In the genomic region with DNA sequence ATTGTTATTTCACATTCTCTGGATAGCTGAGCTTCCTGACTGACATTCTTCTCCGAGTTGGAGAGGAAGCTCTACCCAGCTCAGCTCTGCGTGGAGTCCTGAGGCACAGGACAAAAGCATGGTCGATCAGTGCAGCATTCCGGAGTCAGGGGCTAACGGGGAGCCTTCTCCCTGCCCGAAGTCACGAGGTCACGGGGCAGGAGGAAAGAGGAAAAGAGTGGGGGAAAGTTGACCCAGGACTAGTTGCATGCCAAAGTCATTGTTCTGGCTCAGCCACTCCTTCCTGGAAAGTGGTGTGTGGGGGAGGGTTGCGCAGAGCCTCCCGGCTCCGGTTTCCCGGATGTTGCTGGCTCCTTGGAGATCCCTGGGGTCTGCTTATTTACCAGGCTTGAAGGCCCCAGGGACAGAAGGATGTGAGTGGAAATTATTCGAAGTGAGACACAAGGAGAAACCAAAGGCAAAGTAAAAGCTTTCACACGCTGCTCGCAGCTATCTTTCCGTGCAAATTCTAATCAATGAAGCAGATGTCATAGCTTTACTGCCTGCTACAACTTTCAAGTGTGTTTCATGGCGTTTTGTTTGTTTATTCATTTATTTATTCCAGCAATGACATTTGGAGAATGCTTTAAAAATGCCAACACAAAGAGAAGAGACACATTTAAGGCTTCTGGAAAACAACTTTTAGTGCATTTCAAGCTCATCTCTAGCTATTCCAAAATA, we compare ENCODE assay signal across 8 mouse cellular contexts.
DNase-seq lines count a peak whose midpoint lies in the region; ATAC-seq and TF ChIP-seq lines count a peak whose summit lies in the region.

No protein-coding gene starts in this region.

- H3K4me1 ChIP-seq in ES-E14 (ENCODE audit: control insufficient read depth in 2 of 2, insufficient read depth in 2 of 2, low read length in 2 of 2, poor library complexity in 1 of 2): peaks cover 16 to 22% of the 10 kb centered on the region in 2 experiments
- H3K4me1 ChIP-seq in hindbrain, postnatal 0 days (ENCODE audit: insufficient read depth, low read length): peaks cover 7% of the 10 kb centered on the region
- peaks cover 10% of the 10 kb centered on the region for H3K4me1 ChIP-seq in liver, adult 2 months (ENCODE audit: control insufficient read depth, insufficient read depth, low read length)
- 0 out of 2 replicates have a peak, but pooled peaks cover 5% of the 10 kb centered on the region for H3K4me1 ChIP-seq in thymus, adult 2 months (replicated peaks; ENCODE audit: control insufficient read depth, insufficient read depth, low read length)

- TF ChIP-seq POLR2A in liver, adult 2 months (IDR thresholded peaks at IDR 0.05; ENCODE audit: extremely low read depth, insufficient read depth, low read length): no peak
- TF ChIP-seq POLR2A in thymus, adult 2 months (IDR thresholded peaks at IDR 0.05; ENCODE audit: control insufficient read depth, extremely low read depth, insufficient read depth, low read length, poor library complexity): no peak

- H3K27ac ChIP-seq in ES-E14 (ENCODE audit: insufficient read depth, low read depth, low read length, poor library complexity, severe bottlenecking): peak overlapping the region; percentile 86
- peak overlapping the region; percentile 12; the same call in 1 of the 2 replicates for H3K27ac ChIP-seq in hindbrain, postnatal 0 days
- H3K27ac ChIP-seq in liver, adult 2 months (replicated peaks; ENCODE audit: insufficient read depth, low read depth, low read length): peak overlapping the region; percentile 21
- no peak overlapping the region for H3K27ac ChIP-seq in thymus, adult 2 months (ENCODE audit: control insufficient read depth, insufficient read depth, low read length)

- peak overlapping the region; percentile 40 for H3K4me2 ChIP-seq in hindbrain, postnatal 0 days (ENCODE audit: low read depth, low read length)

- no peak for TF ChIP-seq CTCF in hindbrain, postnatal 0 days (IDR thresholded peaks at IDR 0.05; ENCODE audit: low read depth)
- TF ChIP-seq CTCF in liver, adult 2 months (IDR thresholded peaks at IDR 0.05; ENCODE audit: low read depth, low read length): no peak
- no peak for TF ChIP-seq CTCF in thymus, adult 2 months (IDR thresholded peaks at IDR 0.05; ENCODE audit: borderline replicate concordance, control insufficient read depth, extremely low read depth, insufficient read depth, low read length, poor library complexity)

- intact Hi-C loops in gastrocnemius, postnatal 14 days (cut with DNase I; ENCODE audit: low total_unique reads): no loop called here

- peak overlapping the region in 1 of 2 experiments; percentile 7; a peak in 2 of 4 replicates for H3K4me3 ChIP-seq in ES-E14 (ENCODE audit: insufficient read depth in 1 of 2, low read depth in 1 of 2, low read length in 2 of 2, poor library complexity in 1 of 2, severe bottlenecking in 1 of 2)
- H3K4me3 ChIP-seq in hindbrain, postnatal 0 days (ENCODE audit: low read length): no peak overlapping the region
- peak overlapping the region; percentile 4; the same call in 1 of the 2 replicates for H3K4me3 ChIP-seq in liver, adult 2 months (ENCODE audit: insufficient read depth, low read depth, low read length)
- H3K4me3 ChIP-seq in thymus, adult 2 months (ENCODE audit: control insufficient read depth, insufficient read depth, low read length): no peak overlapping the region

- no peaks in the 10 kb centered on the region for H3K79me2 ChIP-seq in liver, adult 2 months (ENCODE audit: control insufficient read depth, insufficient read depth, low read length)

- in situ Hi-C loops in ES-E14 (cut with MboI; ENCODE audit: low sequenced_read_pairs in 2 of 2, unreplicated experiment in 2 of 2): no loop called here

- peak; percentile 84 for DNase-seq in ES-E14 (ENCODE audit: low read depth, low spot score)
- DNase-seq in adrenal gland, postnatal 36 days: peak; percentile 57 to 81
- peak; percentile 69 for DNase-seq in gastrocnemius, postnatal 14 days
- DNase-seq in hindbrain, postnatal 0 days (ENCODE audit: low spot score): peak; percentile 73
- DNase-seq in liver, adult 2 months (ENCODE audit: extremely low read depth, low read depth, low spot score): peak; percentile 43
- peak; percentile 77 for DNase-seq in neural tube, embryonic 10.5 days (ENCODE audit: extremely low spot score, low spot score)
- DNase-seq in thymus, adult 2 months: no peak

- no peaks in the 10 kb centered on the region for H3K27me3 ChIP-seq in hindbrain, postnatal 0 days (ENCODE audit: insufficient read depth, low read length)
- no peaks in the 10 kb centered on the region for H3K27me3 ChIP-seq in liver, adult 2 months (ENCODE audit: control insufficient read depth, insufficient read depth, low read length)
- H3K27me3 ChIP-seq in thymus, adult 2 months (ENCODE audit: control insufficient read depth, insufficient read depth, low read length): no peaks in the 10 kb centered on the region

- H3K9ac ChIP-seq in ES-E14 (ENCODE audit: insufficient read depth, low read depth, low read length, poor library complexity, severe bottlenecking): peak overlapping the region; percentile 51; the same call in 1 of the 2 replicates
- no peak overlapping the region for H3K9ac ChIP-seq in hindbrain, postnatal 0 days (replicated peaks; ENCODE audit: low read length)
- H3K9ac ChIP-seq in liver, adult 2 months (ENCODE audit: low read depth, low read length): peak overlapping the region; percentile 4; the same call in 1 of the 2 replicates

- peak; percentile 72 for ATAC-seq in hindbrain, postnatal 0 days
- ATAC-seq in erythroid progenitor cell, adult 5-6 weeks (replicated peaks; ENCODE audit: low FRiP score, poor library complexity, severe bottlenecking): no peak

- 7% methylated on average over 17 of the region's 17 CpGs for WGBS in hindbrain, postnatal 0 days
- WGBS in liver, adult 2 months: 4% methylated on average over 17 of the region's 17 CpGs
- 47% methylated on average over 17 of the region's 17 CpGs for WGBS in thymus, adult 2 months

- H3K36me3 ChIP-seq in ES-E14 (ENCODE audit: control insufficient read depth, insufficient read depth, low read length, poor library complexity, severe bottlenecking): no peaks in the 10 kb centered on the region
- no peaks in the 10 kb centered on the region for H3K36me3 ChIP-seq in hindbrain, postnatal 0 days (ENCODE audit: insufficient read depth, low read length)
- H3K36me3 ChIP-seq in liver, adult 2 months (ENCODE audit: control insufficient read depth, insufficient read depth, low read length): no peaks in the 10 kb centered on the region
- H3K36me3 ChIP-seq in thymus, adult 2 months (ENCODE audit: control insufficient read depth, insufficient read depth, low read length): no peaks in the 10 kb centered on the region

- no peaks in the 10 kb centered on the region for H3K9me3 ChIP-seq in ES-E14 (ENCODE audit: control insufficient read depth, insufficient read depth, low read depth, low read length)
- no peaks in the 10 kb centered on the region for H3K9me3 ChIP-seq in hindbrain, postnatal 0 days (ENCODE audit: low read length)

TF ChIP-seq in ES-E14, 5 proteins besides CTCF, POLR2A, EP300 and RAD21:
- TF ChIP-seq CHD2 (IDR thresholded peaks at IDR 0.05; ENCODE audit: low read depth, low read length) (peak; percentile 47; the same call in 1 of the 2 replicates), ZNF384 (IDR thresholded peaks at IDR 0.05; ENCODE audit: low read depth, low read length) (no peak), HCFC1 (IDR thresholded peaks at IDR 0.05; ENCODE audit: borderline replicate concordance, insufficient read depth, low read length) (no peak)
